Mouse (Mus musculus) layer of hippocampus, postnatal 10 days (tissue): Measurements from ENCODE around the gene Acyp1. TPM values are rescaled to one million over a fixed set of nuclear protein-coding genes. Genes with fewer than 3 reads are reported as not detected.

ENCODE experiments used
- DNase-seq, 2 experiments: peaks; one replicate each; pipeline ENCODE4 v3.0.0; 2021; ENCODE audit warnings: low spot score in 2 of 2
- microRNA-seq, 2 experiments: library from miRNA; unstranded; fragments of <30 nt; microRNA quantifications; one replicate each; pipeline ENCODE4 v1.2.0; 2021
- total RNA-seq, 2 experiments: library from RNA; stranded (reverse); gene quantifications; 2 replicates each; pipeline ENCODE4 v1.2.3; 2021

The Acyp1 gene
- total RNA-seq, 2 experiments from 2014 or later: 30.6 to 31.9 TPM

- no peak for DNase-seq
Observed at GRCm38 (mm10) chr12:85237553-85237952, 50.7 kb downstream of the Acyp1 start.

GRCm38 (mm10) chr12:85233376-85234358 is 54.6 kb downstream of the Acyp1 start:
- DNase-seq: no peak

GRCm38 (mm10) chr12:85227876-85228599 is 60.2 kb downstream of the Acyp1 start:
- DNase-seq: no peak

- DNase-seq: no peak
Observed at GRCm38 (mm10) chr12:85227227-85227626, 61.0 kb downstream of the Acyp1 start.

Small RNAs within 50 kb of the gene (microRNA-seq; reads per million reads assigned to microRNA genes)
- 0.22 to 0.39 reads per million in 2 experiments for gene Mir6938

Other genes with a start within 250 kb of the Acyp1 start
- gene Prox2, start 177.7 kb downstream of the Acyp1 start, total RNA-seq: 1 to 10 TPM; 1.1 to 1.4 TPM
- 100 to 1,000 TPM; 162 to 167 TPM for gene Dlst, start 177.6 kb downstream of the Acyp1 start, total RNA-seq
- gene Rps6kl1, start 137.2 kb downstream of the Acyp1 start, total RNA-seq: 10 to 100 TPM; 41.5 to 48.4 TPM
- 1 to 10 TPM; 5.1 to 6.0 TPM for gene Pgf, start 110.6 kb downstream of the Acyp1 start, total RNA-seq
- gene Eif2b2, start 69.0 kb downstream of the Acyp1 start, total RNA-seq: 10 to 100 TPM; 57.4 to 85.0 TPM
- gene Mlh3, start 17.8 kb downstream of the Acyp1 start, total RNA-seq: 10 to 100 TPM; 12.3 to 13.3 TPM
- gene Zc2hc1c, start 153 bp upstream of the Acyp1 start, total RNA-seq: under 1 TPM; 0.33 to 0.71 TPM
- gene Nek9, start 50.9 kb upstream of the Acyp1 start, total RNA-seq: 10 to 100 TPM; 29.6 to 31.7 TPM
- gene Tmed10, start 86.4 kb upstream of the Acyp1 start, total RNA-seq: 100 to 1,000 TPM; 147 to 155 TPM
- gene Fos, start 185.5 kb upstream of the Acyp1 start, total RNA-seq: 1 to 10 TPM; 8.2 to 9.3 TPM